Mouse (Mus musculus) forebrain, embryonic 12.5 days (tissue): ENCODE measurements at regions not wholly inside any gene's neighbourhood (a gene's known extent, or its start where the extent isn't known, plus 50 kb on each side); places are given as distances from the start of the nearest gene placed in this dataset.
"Not testable (repeated sequence)": the region's sequence is repeated elsewhere in the genome, so short reads cannot be mapped to it uniquely, and the experiment has no call there.

Source experiments
- ATAC-seq: fragments of 200-750 bp; cut with Nextera tagmentation; 2 replicates; pipeline ENCODE4 v1.8.0; 2017; ENCODE audit warnings: moderate TSS enrichment; ENCODE audit not compliant: low FRiP score
- H3K27ac ChIP-seq: fragments of 300-500 bp; sonication (generic); 2 replicates; pipeline ENCODE4 v1.5.1; 2016; ENCODE audit warnings: mild to moderate bottlenecking
- H3K27me3 ChIP-seq: fragments of 300-500 bp; sonication (generic); 2 replicates; pipeline ENCODE4 v1.6.1; 2016; ENCODE audit warnings: mild to moderate bottlenecking
- H3K36me3 ChIP-seq: fragments of 300-500 bp; sonication (generic); replicated peaks from 2 replicates; pipeline ENCODE4 v1.6.1; 2016; ENCODE audit warnings: mild to moderate bottlenecking
- H3K4me1 ChIP-seq: fragments of 300-500 bp; sonication (generic); 2 replicates; pipeline ENCODE4 v1.6.1; 2016
- H3K4me2 ChIP-seq: fragments of 300-500 bp; sonication (generic); 2 replicates; pipeline ENCODE4 v1.6.1; 2016; ENCODE audit warnings: mild to moderate bottlenecking, moderate library complexity
- H3K4me3 ChIP-seq: fragments of 300-500 bp; sonication (generic); replicated peaks from 2 replicates; pipeline ENCODE4 v1.5.1; 2016; ENCODE audit warnings: mild to moderate bottlenecking
- H3K9ac ChIP-seq: fragments of 300-500 bp; sonication (generic); 2 replicates; pipeline ENCODE4 v1.6.1; 2016; ENCODE audit warnings: mild to moderate bottlenecking
- H3K9me3 ChIP-seq: fragments of 300-500 bp; sonication (generic); 2 replicates; pipeline ENCODE4 v1.6.1; 2016
- WGBS: fragments of 180-500 bp; shearing (Covaris S2); methylation state at CpG from one replicate; pipeline ENCODE4 v1.1.7; 2016; 5-methylcytosine and 5-hydroxymethylcytosine counted together

DNA sequence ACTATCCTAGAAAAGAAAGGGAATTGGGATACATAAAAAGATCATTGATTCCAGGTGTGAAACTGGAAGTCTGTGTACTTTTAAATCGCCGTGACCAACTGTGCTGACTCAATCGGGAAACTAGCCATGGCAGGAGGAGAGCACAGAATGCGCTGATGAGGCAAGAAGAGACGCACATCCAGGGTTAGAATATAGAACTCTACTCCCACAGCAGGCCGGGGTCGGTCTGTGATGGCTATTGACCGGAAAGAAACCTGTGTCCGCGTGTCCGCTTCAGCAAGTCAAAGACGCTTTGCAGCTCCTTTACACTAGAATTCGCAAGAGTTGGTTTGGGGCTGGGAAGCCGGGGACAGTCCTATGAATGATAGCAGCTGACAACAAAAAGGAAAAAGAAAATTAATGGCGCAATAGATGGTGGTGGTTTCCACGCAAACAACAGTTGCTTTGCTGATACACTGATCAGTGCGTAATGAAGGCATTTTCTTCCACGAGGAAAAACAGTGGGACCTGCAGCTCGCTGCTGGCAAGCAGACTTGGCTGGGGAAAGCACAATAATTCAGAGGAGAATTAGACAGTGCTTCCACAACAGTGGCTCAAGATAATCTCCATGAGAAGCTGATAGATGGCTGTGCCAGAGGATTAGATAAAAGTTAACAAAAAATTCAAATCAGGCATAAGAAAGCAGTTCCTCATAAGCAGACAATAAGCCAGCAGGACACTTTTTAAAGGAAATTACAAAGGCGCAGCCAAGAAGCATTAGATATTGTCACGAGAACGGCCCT lies 1029.8 kb downstream of the Defb40 start:
- Histone ChIP-seq H3K36me3 (no peaks in the 10 kb centered on the region), H3K9me3 (no peaks in the 10 kb centered on the region), H3K4me2 (peak overlapping the region; percentile 17), H3K4me1 (peaks cover 10% of the 10 kb centered on the region; the same call in 1 of the 2 replicates), H3K9ac (no peak overlapping the region), H3K4me3 (no peak overlapping the region), H3K27ac (no peak overlapping the region), H3K27me3 (no peaks in the 10 kb centered on the region)
- ATAC-seq, result no peak; the same call in 1 of the 2 replicates
- 63% methylated on average over 22 of the region's 22 CpGs for WGBS

DNA sequence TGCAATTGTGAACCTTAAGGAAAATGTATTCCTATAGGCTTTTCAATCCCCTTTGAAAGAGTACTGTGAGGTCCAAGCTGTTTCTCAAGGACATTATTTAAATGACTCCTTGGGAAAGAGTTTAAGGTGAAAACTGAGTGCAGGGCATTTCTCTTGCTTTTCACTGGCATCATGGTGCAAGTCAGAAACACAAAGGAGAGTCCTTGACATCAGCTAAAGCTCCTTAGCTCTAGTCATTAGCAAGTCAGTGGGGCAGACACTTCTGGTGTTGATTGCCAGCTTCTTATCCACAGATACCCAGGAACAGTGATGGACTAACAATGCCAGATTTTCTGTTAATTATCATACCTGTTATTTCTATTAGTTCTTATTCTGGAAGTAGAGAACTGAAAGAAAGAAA lies 1043.4 kb downstream of the Defb40 start:
- Histone ChIP-seq H3K4me2 (no peak overlapping the region), H3K4me1 (no peaks in the 10 kb centered on the region), H3K9me3 (no peaks in the 10 kb centered on the region), H3K9ac (no peak overlapping the region), H3K27me3 (no peaks in the 10 kb centered on the region), H3K36me3 (no peaks in the 10 kb centered on the region), H3K4me3 (no peak overlapping the region), H3K27ac (no peak overlapping the region)
- ATAC-seq, result 0 out of 2 replicates have a peak, but pooled peaks have one; percentile 20

DNA sequence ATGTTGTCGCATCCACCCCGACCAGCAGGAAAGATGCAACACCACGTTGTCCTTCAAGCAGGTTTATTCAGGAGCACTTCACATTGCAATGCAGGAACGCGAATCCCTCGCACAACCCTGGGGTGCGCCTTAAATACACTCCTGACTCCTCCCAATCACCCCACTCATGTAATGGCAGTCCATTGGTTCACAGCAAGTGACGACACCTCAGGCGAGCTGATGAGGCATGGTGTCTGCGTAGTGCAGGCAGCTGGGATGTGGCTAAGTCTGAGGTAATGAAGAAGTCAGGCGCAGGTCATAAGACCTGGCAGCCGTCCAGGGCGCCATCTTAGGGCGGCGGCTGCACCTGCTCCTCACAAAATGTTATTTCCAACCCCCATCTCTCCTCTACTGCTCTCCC lies 1068.7 kb downstream of the Defb40 start:
- Histone ChIP-seq H3K9ac (no peak overlapping the region), H3K4me1 (no peaks in the 10 kb centered on the region), H3K27me3 (no peaks in the 10 kb centered on the region), H3K4me2 (no peak overlapping the region), H3K27ac (no peak overlapping the region), H3K4me3 (no peak overlapping the region), H3K9me3 (no peaks in the 10 kb centered on the region), H3K36me3 (no peaks in the 10 kb centered on the region)
- no peak for ATAC-seq
- WGBS, result 93% methylated on average over 15 of the region's 15 CpGs

DNA sequence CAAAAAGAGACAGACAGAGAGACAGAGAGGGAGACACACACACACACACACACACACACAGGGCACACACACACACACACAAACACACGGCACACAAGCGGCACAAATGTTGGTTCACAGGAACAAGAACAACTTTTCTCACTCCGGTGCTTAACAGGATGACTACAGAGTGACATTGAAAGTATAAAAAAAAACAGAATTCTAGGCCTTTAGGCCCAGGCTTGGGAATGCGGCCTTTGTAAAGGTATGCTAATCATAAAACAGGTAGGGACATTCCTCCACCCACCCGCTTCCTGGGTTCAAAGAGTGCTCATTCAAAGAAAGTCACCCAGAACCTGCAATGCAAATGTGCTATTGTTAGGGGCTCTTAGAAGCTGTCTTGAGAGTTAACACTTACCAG lies 1089.5 kb downstream of the Defb40 start:
- H3K9me3 ChIP-seq, H3K4me1 ChIP-seq, H3K27me3 ChIP-seq, H3K27ac ChIP-seq, H3K36me3 ChIP-seq, H3K9ac ChIP-seq, H3K4me2 ChIP-seq, H3K4me3 ChIP-seq, ATAC-seq: not testable (repeated sequence)
- WGBS, result 76% methylated on average over 5 of the region's 5 CpGs

GRCm38 (mm10) chr8:17863388-17863787 lies 1114.7 kb downstream of the Defb40 start:
- Histone ChIP-seq H3K27me3 (no peaks in the 10 kb centered on the region), H3K9ac (no peak overlapping the region), H3K36me3 (no peaks in the 10 kb centered on the region), H3K27ac (no peak overlapping the region), H3K9me3 (no peaks in the 10 kb centered on the region), H3K4me2 (no peak overlapping the region), H3K4me1 (no peaks in the 10 kb centered on the region), H3K4me3 (no peak overlapping the region)
- ATAC-seq, result no peak
- WGBS, result 94% methylated on average over 2 of the region's 2 CpGs
